Mouse (Mus musculus) limb, embryonic 14.5 days (tissue): ENCODE measurements at regions not wholly inside any gene's neighbourhood (a gene's known extent, or its start where the extent isn't known, plus 50 kb on each side); places are given as distances from the start of the nearest gene placed in this dataset.
"Not testable (repeated sequence)": the region's sequence is repeated elsewhere in the genome, so short reads cannot be mapped to it uniquely, and the experiment has no call there.

Experiments
- ATAC-seq: fragments of 200-750 bp; cut with Nextera tagmentation; 2 replicates; pipeline ENCODE4 v1.8.0; 2017; ENCODE audit warnings: low read depth, moderate number of reproducible peaks, moderate TSS enrichment; ENCODE audit not compliant: low FRiP score
- DNase-seq: peaks from one replicate; pipeline ENCODE4 v3.0.0-alpha.2; 2015; ENCODE audit warnings: low spot score
- H3K27ac ChIP-seq: fragments of 300-500 bp; sonication (generic); replicated peaks from 2 replicates; pipeline ENCODE4 v1.5.1; 2014; ENCODE audit warnings: low read depth, mild to moderate bottlenecking, low read length, moderate library complexity, mixed read lengths
- H3K27me3 ChIP-seq: fragments of 300-500 bp; sonication (generic); 2 replicates; pipeline ENCODE4 v1.6.1; 2014; ENCODE audit warnings: low read length, mixed read lengths; ENCODE audit not compliant: control insufficient read depth, insufficient read depth
- H3K36me3 ChIP-seq: fragments of 300-500 bp; sonication (generic); 2 replicates; pipeline ENCODE4 v1.6.1; 2014; ENCODE audit warnings: mild to moderate bottlenecking, low read length, moderate library complexity, mixed read lengths; ENCODE audit not compliant: control insufficient read depth, insufficient read depth
- H3K4me1 ChIP-seq: fragments of 300-500 bp; sonication (generic); 2 replicates; pipeline ENCODE4 v1.6.1; 2014; ENCODE audit warnings: antibody characterized with exemption, low read length, mixed read lengths; ENCODE audit not compliant: control insufficient read depth, insufficient read depth
- H3K4me2 ChIP-seq: fragments of 300-500 bp; sonication (generic); replicated peaks from 2 replicates; pipeline ENCODE4 v1.6.1; 2014; ENCODE audit warnings: low read depth, mild to moderate bottlenecking, low read length, moderate library complexity; ENCODE audit not compliant: severe bottlenecking
- H3K4me3 ChIP-seq: fragments of 300-500 bp; sonication (generic); replicated peaks from 2 replicates; pipeline ENCODE4 v1.5.1; 2014; ENCODE audit warnings: low read length
- H3K9ac ChIP-seq: fragments of 300-500 bp; sonication (generic); 2 replicates; pipeline ENCODE4 v1.6.1; 2014; ENCODE audit warnings: mild to moderate bottlenecking, low read depth, low read length, moderate library complexity; ENCODE audit not compliant: severe bottlenecking
- H3K9me3 ChIP-seq: fragments of 300-500 bp; sonication (generic); 2 replicates; pipeline ENCODE4 v1.6.1; 2016; ENCODE audit warnings: low read length; ENCODE audit not compliant: control insufficient read depth
- POLR2A ChIP-seq: fragments of 200-500 bp; IDR thresholded peaks from 2 replicates; pipeline ENCODE4 v1.8.0; 2012; ENCODE audit warnings: inconsistent platforms, mild to moderate bottlenecking, moderate library complexity, borderline replicate concordance; ENCODE audit not compliant: insufficient read depth, insufficient read length; ENCODE audit errors: extremely low read depth
- WGBS: fragments of 180-500 bp; shearing (Covaris S2); extraction: QIAGEN DNeasy Blood & Tissue Kit; methylation state at CpG from one replicate; pipeline ENCODE4 v1.1.7; 2014; 5-methylcytosine and 5-hydroxymethylcytosine counted together

DNA sequence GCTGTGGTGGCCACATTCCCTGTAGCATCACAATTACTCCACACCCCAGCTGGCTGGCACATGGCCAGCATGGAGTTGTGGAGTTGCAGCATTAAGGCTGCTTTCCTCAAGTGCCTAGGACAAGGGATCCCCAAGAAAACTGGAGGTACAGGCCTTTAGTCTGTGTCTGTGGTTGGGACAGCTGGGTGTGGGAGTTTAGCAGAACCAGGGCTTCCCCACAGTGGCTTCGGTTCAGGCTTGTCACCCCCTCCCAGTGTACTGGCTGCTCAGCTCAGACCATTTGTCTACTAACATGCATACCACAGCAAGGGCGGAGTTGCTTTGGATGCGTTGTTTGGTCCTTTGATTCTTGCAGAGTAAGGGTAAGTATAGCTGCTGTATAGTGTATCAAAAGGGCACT is 79.1 kb upstream of the Neurl1b start:
- Histone ChIP-seq H3K4me1 (no peaks in the 10 kb centered on the region), H3K9ac (no peak overlapping the region), H3K27me3 (no peaks in the 10 kb centered on the region), H3K4me2 (no peak overlapping the region), H3K4me3 (no peak overlapping the region), H3K36me3 (no peaks in the 10 kb centered on the region), H3K27ac (no peak overlapping the region), H3K9me3 (no peaks in the 10 kb centered on the region)
- DNase-seq (no peak), ATAC-seq (no peak)
- no peak for TF ChIP-seq POLR2A
- WGBS = 57% methylated on average over 3 of the region's 3 CpGs

DNA sequence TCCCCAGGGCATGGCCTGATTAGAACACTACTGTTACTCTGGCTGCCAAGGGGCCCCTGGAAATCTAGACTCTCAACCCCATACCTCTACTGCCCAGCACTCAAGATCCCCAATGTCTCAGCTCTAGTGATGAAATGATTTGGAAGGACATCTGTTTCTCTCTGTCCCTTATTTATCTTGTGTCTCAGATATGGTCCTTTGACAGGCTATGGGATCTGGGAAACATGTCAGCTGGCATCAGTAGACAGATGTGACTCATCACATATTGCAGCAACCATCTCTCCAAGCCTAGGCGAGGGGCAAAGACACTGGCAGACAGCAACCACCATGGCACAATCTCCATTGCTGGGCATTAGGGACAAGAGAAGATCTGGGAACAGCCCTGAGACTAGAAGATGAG is 78.6 kb upstream of the Neurl1b start:
- DNase-seq (no peak), ATAC-seq (no peak)
- no peak overlapping the region for H3K27ac ChIP-seq
- no peak overlapping the region for H3K4me3 ChIP-seq
- H3K4me1 ChIP-seq = no peaks in the 10 kb centered on the region
- H3K4me2 ChIP-seq = no peak overlapping the region
- H3K36me3 ChIP-seq = no peaks in the 10 kb centered on the region
- H3K9me3 ChIP-seq = no peaks in the 10 kb centered on the region
- no peak overlapping the region for H3K9ac ChIP-seq
- WGBS = 95% methylated on average over 1 of the region's 1 CpGs
- no peak for TF ChIP-seq POLR2A
- no peaks in the 10 kb centered on the region for H3K27me3 ChIP-seq

DNA sequence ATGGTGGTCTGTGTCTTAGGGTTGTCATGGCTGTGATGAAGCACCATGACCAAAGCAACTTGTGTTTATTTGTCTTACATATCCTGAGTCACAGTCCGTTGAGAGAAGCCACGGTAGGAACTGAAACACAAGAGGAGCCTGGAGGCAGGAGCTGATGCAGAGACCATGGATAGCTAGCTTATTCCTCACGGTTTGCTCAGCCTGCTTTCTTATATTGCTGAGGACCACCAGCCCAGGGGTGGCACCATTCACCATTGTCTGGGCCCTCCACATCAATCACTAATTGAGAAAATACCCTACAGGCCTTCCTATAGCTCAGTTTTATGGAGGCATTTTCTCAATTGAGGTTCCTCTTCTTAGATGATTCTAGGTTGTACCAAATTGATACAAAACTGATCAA is 77.5 kb upstream of the Neurl1b start:
- no peak overlapping the region for H3K4me3 ChIP-seq
- WGBS = 83% methylated on average over 3 of the region's 3 CpGs
- H3K9me3 ChIP-seq = no peaks in the 10 kb centered on the region
- ATAC-seq (no peak), DNase-seq (no peak)
- H3K27ac ChIP-seq = no peak overlapping the region
- no peak for TF ChIP-seq POLR2A
- H3K36me3 ChIP-seq = no peaks in the 10 kb centered on the region
- H3K4me1 ChIP-seq = no peaks in the 10 kb centered on the region
- no peak overlapping the region for H3K9ac ChIP-seq
- H3K4me2 ChIP-seq = no peak overlapping the region
- H3K27me3 ChIP-seq = no peaks in the 10 kb centered on the region

DNA sequence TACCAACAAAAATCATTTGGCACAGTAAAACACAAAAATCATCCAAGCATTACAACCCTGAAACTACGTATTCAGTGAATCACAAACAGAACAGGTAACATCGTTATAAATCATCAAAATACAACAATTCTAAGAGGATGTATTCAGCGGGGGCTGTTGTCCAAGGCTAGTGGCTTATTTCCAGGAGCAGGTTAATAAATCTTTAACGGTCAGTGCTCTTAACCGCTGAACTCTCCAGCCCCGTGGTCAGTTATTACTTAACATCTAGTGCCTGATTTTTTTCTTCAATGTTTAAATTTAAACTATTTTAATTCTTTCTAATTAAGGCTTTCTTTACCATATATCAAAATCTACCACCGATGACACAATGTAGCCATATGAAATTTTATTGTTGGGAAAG is 69.2 kb upstream of the Neurl1b start:
- not testable (repeated sequence) for H3K4me2 ChIP-seq, ATAC-seq, H3K36me3 ChIP-seq, H3K27me3 ChIP-seq, H3K9me3 ChIP-seq, H3K4me3 ChIP-seq, H3K4me1 ChIP-seq, H3K27ac ChIP-seq, H3K9ac ChIP-seq, DNase-seq
- WGBS = 83% methylated on average over 7 of the region's 7 CpGs

DNA sequence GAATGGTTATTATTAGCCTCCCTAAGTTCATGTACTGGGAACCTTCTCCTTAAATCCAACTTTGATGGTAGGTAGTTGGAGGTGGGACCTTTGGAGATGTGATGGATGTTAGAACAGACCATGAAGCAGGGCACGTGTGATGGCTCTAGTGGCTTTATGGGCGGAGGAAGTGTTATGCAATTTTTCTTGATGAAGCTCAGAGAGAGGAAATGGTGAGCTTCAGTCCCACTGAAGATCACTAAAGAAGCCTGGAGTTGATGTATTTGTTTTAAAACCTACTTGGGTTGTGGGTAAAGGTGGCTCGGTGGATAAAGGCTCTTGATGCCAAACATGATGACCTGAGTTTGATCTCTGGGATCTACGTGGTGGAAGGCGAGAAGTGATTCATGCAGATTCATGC is 66.5 kb upstream of the Neurl1b start:
- Histone ChIP-seq H3K36me3 (no peaks in the 10 kb centered on the region), H3K4me2 (no peak overlapping the region), H3K4me3 (no peak overlapping the region), H3K9ac (no peak overlapping the region), H3K27ac (no peak overlapping the region), H3K27me3 (no peaks in the 10 kb centered on the region), H3K9me3 (no peaks in the 10 kb centered on the region), H3K4me1 (no peaks in the 10 kb centered on the region)
- ATAC-seq (no peak), DNase-seq (no peak)
- 94% methylated on average over 5 of the region's 5 CpGs for WGBS
- no peak for TF ChIP-seq POLR2A

DNA sequence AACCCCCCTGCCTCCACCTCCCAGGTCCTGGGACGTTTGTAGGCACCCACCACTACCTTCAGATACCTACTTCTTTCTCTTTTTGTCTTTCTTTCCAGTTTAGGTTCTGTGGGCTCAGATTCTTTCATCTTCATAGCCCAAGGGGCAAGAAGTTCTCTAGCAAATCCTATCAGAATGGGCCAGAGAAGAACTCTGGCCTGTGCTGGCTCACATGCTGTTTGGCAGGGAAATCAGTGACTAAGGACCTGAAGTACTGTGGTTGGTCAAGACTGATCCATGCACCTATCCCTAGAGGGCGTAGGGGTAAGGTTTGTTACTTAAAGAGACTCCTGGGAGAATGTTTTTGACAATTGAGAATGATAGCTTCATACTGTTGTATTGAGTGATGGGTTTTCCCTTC is 64.9 kb upstream of the Neurl1b start:
- 51% methylated on average over 2 of the region's 2 CpGs for WGBS
- Histone ChIP-seq H3K9ac (no peak overlapping the region), H3K4me3 (no peak overlapping the region), H3K36me3 (no peaks in the 10 kb centered on the region), H3K4me2 (no peak overlapping the region), H3K27ac (no peak overlapping the region), H3K4me1 (no peaks in the 10 kb centered on the region), H3K27me3 (no peaks in the 10 kb centered on the region), H3K9me3 (no peaks in the 10 kb centered on the region)
- TF ChIP-seq POLR2A = no peak
- ATAC-seq = no peak
- DNase-seq = no peak
